Mouse (Mus musculus): ENCODE measurements around the gene E030018B13Rik.

GRCm38 (mm10) chr7:63941050-63941449 lies 24.4 kb downstream of the E030018B13Rik start:
- no peak for TF ChIP-seq CTCF (IDR thresholded peaks at IDR 0.05; ENCODE audit: extremely low read depth, insufficient read length, insufficient replicate concordance, low read depth, low read length)
- TF ChIP-seq POLR2A (IDR thresholded peaks at IDR 0.05; ENCODE audit: low read depth, low read length), result no peak
